Mouse (Mus musculus) cortical plate, adult 2 months (tissue): ENCODE results near the gene Ptprn2. TPM values are rescaled to one million over a fixed set of nuclear protein-coding genes. Genes with fewer than 3 reads are reported as not detected.

Source experiments
- H3K27ac ChIP-seq: fragments of 200-500 bp; 2 replicates; pipeline ENCODE4 v1.5.1; 2012; ENCODE audit warnings: low read length, control low read depth, inconsistent platforms; ENCODE audit not compliant: insufficient read depth
- H3K4me1 ChIP-seq: fragments of 200-500 bp; 2 replicates; pipeline ENCODE4 v1.6.1; 2011; ENCODE audit warnings: low read length; ENCODE audit not compliant: control insufficient read depth, insufficient read depth
- H3K4me3 ChIP-seq: fragments of 200-500 bp; 2 replicates; pipeline ENCODE4 v1.5.1; 2011; ENCODE audit warnings: mild to moderate bottlenecking, low read length, control low read depth; ENCODE audit not compliant: insufficient read depth
- CTCF ChIP-seq: fragments of 200-500 bp; IDR thresholded peaks from 2 replicates; pipeline ENCODE4 v1.5.1; 2011; ENCODE audit warnings: mild to moderate bottlenecking, control low read depth, low read length; ENCODE audit not compliant: insufficient read depth; ENCODE audit errors: extremely low read depth
- POLR2A ChIP-seq: fragments of 200-500 bp; IDR thresholded peaks from 2 replicates; pipeline ENCODE4 v1.6.1; 2011; ENCODE audit warnings: mild to moderate bottlenecking, low read length, control low read depth; ENCODE audit not compliant: insufficient read depth; ENCODE audit errors: extremely low read depth
- polyA plus RNA-seq: library from polyadenylated mRNA; depleted of rRNA; stranded (reverse); fragments of >200 nt; gene quantifications from 2 replicates; pipeline ENCODE4 v1.2.3, GENCODE M21; 2012

Ptprn2 gene
- polyA plus RNA-seq, 1 experiment = 165 TPM

GRCm38 (mm10) chr12:117077664-117078063 is 592.1 kb downstream of the Ptprn2 start:
- Histone ChIP-seq H3K27ac (no peak overlapping the region), H3K4me3 (no peak overlapping the region), H3K4me1 (peaks cover 6% of the 10 kb centered on the region)
- TF ChIP-seq CTCF (no peak), POLR2A (no peak)

DNA sequence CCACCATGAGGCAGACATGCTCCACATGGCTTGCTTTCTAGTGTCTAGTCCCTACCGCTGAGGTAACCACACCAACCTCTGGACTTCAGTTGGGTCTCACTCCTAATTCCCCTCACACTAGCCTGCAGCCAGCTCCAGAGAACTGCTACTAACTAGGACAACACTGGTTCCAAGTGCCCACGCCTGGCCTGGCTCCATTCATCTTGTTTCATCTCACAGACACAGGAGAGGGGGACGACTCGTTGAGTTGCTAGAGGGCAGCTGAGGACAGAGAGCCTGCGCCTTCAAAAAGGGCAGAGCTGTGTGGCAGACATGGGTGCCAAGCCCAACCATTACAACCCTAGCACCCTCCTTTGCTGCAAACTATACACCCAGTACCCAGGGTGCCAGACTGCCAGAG is 593.4 kb downstream of the Ptprn2 start:
- no peak overlapping the region for H3K27ac ChIP-seq
- peaks cover 6% of the 10 kb centered on the region for H3K4me1 ChIP-seq
- no peak overlapping the region for H3K4me3 ChIP-seq
- TF ChIP-seq CTCF = no peak
- no peak for TF ChIP-seq POLR2A

DNA sequence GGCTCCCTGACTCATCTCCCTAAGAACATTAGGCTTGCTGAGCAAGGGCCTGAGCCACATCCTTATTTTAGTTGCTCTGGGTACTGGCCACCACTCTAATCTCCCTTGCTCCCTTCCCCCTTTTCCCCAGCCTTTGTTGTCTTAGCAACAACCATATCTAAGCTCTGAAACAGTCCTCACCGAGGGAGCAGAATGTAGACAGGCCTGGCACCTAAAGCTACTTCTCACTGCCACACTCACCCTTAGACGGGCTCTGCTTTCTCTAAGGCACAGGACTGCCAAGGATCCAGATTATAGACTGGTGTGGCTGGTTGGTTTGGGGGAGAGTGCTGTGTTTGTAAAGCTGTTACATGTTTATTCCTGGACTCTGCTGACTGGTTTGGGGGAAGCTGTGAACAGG is 594.2 kb downstream of the Ptprn2 start:
- Histone ChIP-seq H3K4me3 (no peak overlapping the region), H3K4me1 (peaks cover 6% of the 10 kb centered on the region), H3K27ac (no peak overlapping the region)
- TF ChIP-seq POLR2A (no peak), CTCF (no peak)

DNA sequence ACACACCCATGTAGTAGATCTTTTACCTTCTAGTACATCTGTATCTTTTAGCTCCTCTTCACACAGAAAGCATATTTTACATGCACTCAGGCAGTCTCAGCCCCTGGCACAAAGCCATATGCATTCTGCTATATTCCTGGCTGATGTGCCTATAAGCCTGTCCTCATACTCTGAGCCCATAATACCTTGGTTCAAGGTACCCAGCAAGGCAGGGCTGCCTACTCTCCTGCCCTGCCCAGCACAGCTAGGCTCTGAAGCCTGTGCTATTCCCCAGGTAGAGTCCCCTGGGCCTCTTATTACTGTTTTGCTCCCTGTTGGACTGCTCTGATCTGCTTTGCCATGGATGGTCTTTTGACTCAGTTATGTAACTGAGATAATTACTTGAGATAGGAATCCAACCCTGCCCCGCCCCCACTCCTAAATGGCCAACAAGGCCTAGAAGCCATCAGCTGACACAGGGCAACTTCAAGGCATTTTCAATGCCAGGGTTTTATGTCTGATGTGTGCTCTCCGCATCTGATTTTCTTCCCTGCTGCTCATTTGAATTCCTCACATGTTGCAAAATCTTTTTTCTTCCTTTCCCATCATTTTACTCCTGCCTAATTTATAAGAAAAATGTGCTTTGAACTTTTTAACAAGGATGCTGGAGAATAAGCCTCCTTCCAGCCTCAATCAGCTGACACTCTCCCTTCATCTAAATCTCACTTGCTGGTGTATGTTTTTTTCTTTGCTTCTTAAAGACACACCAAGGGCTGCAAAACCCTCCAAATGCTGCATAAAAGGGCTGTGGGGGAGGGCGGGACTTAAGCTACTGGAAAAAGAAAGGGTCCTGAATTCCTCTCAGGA is 598.6 kb downstream of the Ptprn2 start:
- H3K27ac ChIP-seq = no peak overlapping the region
- no peak overlapping the region for H3K4me3 ChIP-seq
- peaks cover 4% of the 10 kb centered on the region for H3K4me1 ChIP-seq
- no peak for TF ChIP-seq CTCF
- TF ChIP-seq POLR2A = no peak

- TF ChIP-seq CTCF = no peak
- no peak for TF ChIP-seq POLR2A
- Histone ChIP-seq H3K4me3 (no peak overlapping the region), H3K27ac (no peak overlapping the region), H3K4me1 (peaks cover under 1% of the 10 kb centered on the region)
Measured at GRCm38 (mm10) chr12:117084702-117085409, 599.3 kb downstream of the Ptprn2 start.

DNA sequence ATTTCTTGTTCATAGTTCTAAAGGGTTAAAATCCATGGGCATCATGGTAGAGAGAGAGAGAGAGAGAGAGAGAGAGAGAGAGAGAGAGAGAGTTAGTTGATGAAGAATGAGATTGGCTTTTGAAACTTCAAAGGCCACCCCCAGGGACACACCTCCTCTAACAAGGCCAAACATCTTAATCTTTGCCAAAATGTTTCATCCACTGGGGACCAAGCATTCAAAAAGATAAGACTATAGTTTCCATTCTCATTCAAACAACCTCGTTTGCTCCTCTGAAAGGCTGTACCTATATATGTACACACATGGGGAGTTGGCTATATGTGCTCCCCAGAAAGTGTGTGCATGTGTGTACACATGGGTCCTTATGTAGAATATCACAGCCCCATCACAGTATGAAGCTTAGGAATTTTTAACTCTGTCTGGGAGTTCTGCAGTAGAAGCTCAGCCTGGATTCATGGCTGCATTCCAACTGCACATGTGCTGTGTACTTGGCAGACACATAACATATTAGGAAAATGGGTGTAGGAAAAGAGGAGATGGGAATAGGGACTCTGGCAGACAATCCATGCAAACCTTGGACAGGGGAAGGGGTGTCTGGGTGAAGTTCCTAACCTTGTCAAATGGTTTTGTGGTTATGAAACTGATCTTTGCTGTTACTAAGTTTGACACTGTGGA is 600.3 kb downstream of the Ptprn2 start:
- H3K27ac ChIP-seq = no peak overlapping the region
- TF ChIP-seq CTCF (no peak), POLR2A (no peak)
- no peak overlapping the region for H3K4me3 ChIP-seq
- H3K4me1 ChIP-seq = no peaks in the 10 kb centered on the region; the same call in 1 of the 2 replicates

DNA sequence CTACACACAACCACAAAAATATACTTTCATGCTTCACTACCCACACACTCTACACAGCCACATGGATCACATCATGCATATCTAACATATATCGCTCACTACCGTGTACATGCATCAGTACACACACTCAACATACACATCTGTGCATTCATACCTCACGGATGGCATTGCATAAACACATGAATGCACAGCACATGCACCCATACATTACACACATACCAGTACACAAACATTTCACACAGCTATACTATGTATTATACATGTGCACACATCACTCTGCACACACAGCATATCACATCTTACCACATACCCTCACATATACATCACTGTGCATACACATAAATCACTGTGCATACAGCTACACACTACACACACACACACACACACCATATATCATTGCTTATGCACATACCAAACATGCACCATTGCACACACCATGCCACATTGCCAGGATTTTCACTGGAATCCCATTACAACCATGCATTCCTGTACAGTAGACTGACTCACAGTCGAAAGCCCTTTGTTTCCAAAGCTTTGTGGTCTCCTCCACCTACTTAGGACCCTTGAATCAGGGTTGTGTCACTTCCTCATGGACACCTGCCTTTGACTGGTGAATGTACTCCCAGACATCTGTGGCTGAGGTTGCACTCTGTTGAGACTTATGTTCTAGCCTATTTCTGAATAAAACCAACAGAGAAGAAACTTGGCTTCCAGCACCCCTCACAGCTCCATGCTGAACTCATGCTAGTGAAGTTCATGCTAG is 607.0 kb downstream of the Ptprn2 start:
- H3K4me3 ChIP-seq = no peak overlapping the region
- H3K27ac ChIP-seq = no peak overlapping the region
- TF ChIP-seq CTCF = no peak
- TF ChIP-seq POLR2A = no peak
- no peaks in the 10 kb centered on the region for H3K4me1 ChIP-seq

DNA sequence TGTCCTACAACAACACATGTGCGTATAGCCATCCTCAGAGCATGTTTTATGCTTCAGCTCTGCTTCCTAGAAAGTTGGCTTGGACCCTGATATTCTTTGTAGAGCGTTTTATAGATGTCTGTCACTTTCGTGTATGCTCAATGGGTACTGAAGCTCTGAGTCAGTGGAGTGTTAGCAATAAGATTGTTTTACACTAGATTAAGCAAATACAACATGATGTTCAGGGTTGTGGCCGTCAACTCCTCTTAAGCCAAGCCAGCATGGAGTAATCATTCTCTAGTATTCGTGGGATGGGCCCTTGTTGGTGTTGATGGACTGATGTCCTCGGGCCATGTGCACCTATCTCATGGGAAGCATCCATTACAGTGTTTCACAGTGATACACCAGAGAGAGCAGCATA is 610.4 kb downstream of the Ptprn2 start:
- no peak overlapping the region for H3K4me3 ChIP-seq
- no peak overlapping the region for H3K27ac ChIP-seq
- H3K4me1 ChIP-seq = peaks cover 3% of the 10 kb centered on the region; the same call in 1 of the 2 replicates
- TF ChIP-seq CTCF (no peak), POLR2A (no peak)

- H3K4me3 ChIP-seq = no peak overlapping the region
- H3K4me1 ChIP-seq = peaks cover 3% of the 10 kb centered on the region; the same call in 1 of the 2 replicates
- no peak overlapping the region for H3K27ac ChIP-seq
- TF ChIP-seq CTCF = no peak
- no peak for TF ChIP-seq POLR2A
Measured at GRCm38 (mm10) chr12:117098295-117098694, 612.8 kb downstream of the Ptprn2 start.
